Mouse (Mus musculus): Measurements from ENCODE around the gene Relt. TPM values are rescaled to one million over a fixed set of nuclear protein-coding genes. Genes with fewer than 3 reads are reported as not detected.

Gene Relt
- total RNA-seq, 2 experiments from 2014 or later, result 5.4 to 16.3 TPM

GRCm38 (mm10) chr7:100817442-100817760 lies 45.8 kb downstream of the Relt start:
- intact Hi-C loops (cut with DNase I; ENCODE audit: low total_unique reads), result no loop called here
- DNase-seq, result no peak

DNA sequence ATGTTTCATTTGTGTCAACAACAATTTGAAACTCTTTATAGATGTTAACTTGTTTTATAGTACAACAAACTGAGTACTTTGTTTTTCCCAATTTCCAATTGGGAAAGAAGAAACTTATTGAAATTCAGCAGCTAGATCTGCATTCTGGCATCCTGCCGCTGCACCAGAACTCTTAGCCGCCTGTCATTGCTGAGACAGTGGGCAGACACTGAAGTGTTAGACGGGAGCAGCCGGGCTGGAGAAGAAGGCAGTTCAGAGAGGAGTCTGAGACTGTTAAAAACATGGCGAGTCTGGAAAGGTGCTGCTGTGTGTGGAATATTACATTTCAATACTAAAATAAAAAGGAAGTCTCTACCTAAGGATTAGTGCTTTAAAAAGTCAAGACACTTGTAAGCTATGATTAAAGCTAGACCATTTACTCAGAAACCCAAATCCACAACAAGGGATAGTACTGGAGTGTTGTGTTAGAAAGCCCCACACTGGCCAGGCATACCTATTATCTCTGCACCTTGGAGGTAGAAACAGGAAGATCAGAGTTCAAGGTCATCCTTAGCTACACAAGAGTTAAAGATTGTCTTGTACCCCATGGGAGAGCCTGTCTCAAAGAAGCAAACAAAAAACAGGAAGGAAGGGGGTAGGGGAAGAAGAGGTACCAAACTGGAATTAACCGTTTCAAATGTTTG lies 46.3 kb downstream of the Relt start:
- no peak for DNase-seq
- intact Hi-C loops (cut with DNase I; ENCODE audit: low total_unique reads), result no loop called here

DNA sequence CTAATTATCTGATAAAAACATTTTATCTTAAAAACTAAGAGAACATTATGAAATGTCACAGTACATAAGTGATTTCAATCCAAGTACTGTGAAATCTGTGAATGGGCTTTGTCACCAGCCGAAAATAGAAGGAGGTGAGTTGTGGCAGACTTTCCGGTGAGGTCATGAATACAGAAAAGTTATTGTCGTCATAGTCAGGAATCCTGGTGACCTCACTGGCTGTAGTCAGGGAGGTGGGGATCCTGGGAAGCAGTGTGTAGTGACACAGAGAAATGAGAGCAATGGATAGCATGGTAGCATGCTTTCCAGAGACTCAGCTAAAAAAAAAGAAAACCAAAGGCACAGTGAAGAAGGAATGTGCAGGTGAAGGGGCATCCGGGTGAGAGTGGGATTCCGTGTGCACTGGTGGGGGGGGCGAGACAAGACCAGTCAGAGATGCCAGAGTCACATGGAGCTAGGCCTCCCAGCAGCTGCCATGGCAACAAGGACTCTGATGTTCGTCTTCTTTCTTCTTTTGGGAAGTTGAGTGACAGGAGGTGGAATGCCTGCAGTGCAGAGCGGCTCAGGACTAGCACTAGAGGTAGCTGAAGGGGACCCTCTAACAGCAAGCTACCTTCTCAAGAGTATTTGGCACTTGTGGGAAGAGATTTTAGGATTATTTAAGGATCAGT lies 47.2 kb downstream of the Relt start:
- no peak for DNase-seq
- intact Hi-C loops (cut with DNase I; ENCODE audit: low total_unique reads), result no loop called here

- intact Hi-C loops (cut with DNase I; ENCODE audit: low total_unique reads), result no loop called here
- DNase-seq, result no peak
These were observed 50.6 kb downstream of the Relt start for GRCm38 (mm10) chr7:100812641-100813040.

DNA sequence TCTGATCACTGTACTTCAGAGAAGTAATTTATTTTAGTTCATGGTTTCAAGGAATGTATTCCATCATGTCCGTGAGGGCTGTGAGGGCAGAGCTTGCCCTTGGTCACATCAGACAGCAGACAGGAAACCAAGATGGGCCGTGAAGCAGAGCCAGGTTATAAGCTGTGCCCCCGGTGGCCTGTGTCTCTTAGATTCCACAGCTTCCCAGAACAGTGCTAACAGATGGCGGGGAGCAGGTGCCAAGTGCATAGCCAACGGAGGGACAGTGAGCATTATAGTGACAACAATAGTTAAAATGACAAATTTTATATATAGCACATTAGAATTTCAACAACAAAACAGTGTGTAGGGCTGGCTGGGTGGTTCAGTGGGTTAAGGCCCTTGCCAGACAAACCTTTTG lies 51.3 kb downstream of the Relt start:
- intact Hi-C loops (cut with DNase I; ENCODE audit: low total_unique reads), result no loop called here
- DNase-seq, result no peak

DNA sequence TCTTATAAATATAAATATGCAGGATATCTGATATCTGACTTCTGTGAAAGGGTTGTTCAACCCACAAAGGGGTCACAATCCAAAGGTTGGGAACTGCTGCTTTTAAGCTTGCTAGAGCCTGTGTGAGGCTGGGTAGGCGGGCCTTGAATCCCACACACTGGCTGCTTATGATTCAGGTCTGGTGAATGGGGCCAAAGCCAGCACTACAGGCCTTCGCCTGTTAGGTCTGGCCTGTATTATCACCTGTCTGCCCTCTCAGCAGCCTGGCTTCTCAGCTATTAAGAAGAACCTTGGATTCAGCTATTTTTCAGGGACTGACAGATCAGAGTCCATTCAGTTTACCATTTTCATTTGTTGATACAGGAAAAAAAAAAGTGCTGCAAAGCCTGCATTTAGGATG lies 57.9 kb downstream of the Relt start:
- intact Hi-C loops (cut with DNase I; ENCODE audit: low total_unique reads), result no loop called here
- DNase-seq, result no peak

GRCm38 (mm10) chr7:100798810-100799209 lies 64.4 kb downstream of the Relt start:
- intact Hi-C loops (cut with DNase I; ENCODE audit: low total_unique reads), result loop anchor here (5.0 kb wide), 1 partner anchor 112 kb away; no protein-coding TSS in a partner anchor
- DNase-seq, result no peak

Small RNAs within 50 kb of the gene (microRNA-seq; reads per million reads assigned to microRNA genes)
- gene Mir3102, result 129 to 144 reads per million in 2 experiments

Other genes with a start within 250 kb of the Relt start
- gene Plekhb1, start 201.0 kb downstream of the Relt start, total RNA-seq (2021), result 10 to 100 TPM; 14.6 to 30.6 TPM
- gene Fam168a, start 156.8 kb downstream of the Relt start, total RNA-seq (2021), result 10 to 100 TPM; 40.1 to 44.0 TPM
- 10 to 100 TPM; 21.9 to 25.7 TPM for gene Arhgef17, start 68.7 kb upstream of the Relt start, total RNA-seq (2021)
- gene P2ry6, start 111.2 kb upstream of the Relt start, total RNA-seq (2021), result 1 to 10 TPM; 1.6 to 2.1 TPM
- 10 to 100 TPM; 38.0 to 47.7 TPM for gene P2ry2, start 149.4 kb upstream of the Relt start, total RNA-seq (2021)
- gene Fchsd2, start 229.4 kb upstream of the Relt start, total RNA-seq (2021), result 1 to 10 TPM; 8.8 to 9.3 TPM

All from gastrocnemius, postnatal 14 days (tissue).